Mouse (Mus musculus) 3T3-L1 (cell line): ENCODE data around the gene Ercc8.

Experiments
- DNase-seq: peaks from one replicate; pipeline ENCODE4 v3.0.0-alpha.2; 2015; ENCODE audit warnings: low read depth, low spot score

Gene Ercc8

GRCm38 (mm10) chr13:108219773-108220172 is 61.2 kb downstream of the Ercc8 start:
- DNase-seq = no peak

GRCm38 (mm10) chr13:108229191-108229590 is 70.7 kb downstream of the Ercc8 start:
- peak; percentile 52 for DNase-seq

DNA sequence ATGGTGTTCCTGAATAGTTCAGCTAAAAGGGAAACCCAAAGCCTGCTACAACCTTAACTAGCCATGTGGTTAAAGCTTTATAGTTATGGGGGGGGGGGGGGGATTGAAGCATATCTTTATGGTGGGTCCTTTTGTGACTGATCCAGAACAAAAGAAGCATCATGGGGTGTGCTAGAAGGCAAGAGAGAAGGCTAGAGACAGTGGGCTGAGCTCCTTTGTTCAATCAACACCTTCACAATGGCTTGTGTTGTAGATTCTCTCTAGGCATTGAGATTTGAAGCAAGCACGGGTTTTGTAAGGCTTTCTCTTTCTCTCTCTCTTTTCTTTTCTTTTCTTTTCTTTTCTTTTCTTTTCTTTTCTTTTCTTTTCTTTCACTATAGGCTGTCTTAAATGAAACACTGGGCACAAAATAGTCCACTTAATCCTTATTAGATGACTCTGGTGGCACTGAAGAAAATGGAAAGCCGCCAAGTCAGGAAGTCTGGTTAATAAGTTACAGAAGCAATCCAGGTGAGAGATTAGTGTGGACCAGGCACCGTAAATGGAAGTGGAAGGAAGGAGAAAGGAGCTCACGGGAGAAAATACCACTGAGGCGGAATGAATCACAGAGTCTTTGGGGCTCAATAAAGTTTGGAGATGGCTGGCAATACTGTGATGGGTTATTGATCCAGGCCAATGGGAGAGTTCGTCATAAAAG is 71.3 kb downstream of the Ercc8 start:
- DNase-seq = no peak

DNA sequence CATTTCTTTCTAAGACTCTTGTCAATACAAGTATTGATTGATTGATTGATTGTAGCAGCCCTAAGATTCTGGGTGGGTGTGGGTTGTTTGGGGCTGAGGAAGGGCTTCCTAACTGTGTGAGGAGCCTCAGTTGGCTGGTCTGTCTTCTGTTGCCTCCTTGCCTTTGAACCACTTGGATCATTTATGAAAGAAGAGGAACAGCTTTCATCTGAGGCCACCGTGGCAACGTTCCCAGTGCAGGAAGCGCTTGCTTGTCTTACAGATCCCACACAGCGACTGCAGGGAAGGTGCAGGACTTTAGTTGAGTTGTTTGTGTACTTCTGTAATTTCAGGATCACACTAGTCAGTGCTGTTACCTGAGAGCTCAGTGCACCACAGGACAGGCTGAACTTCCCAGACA is 81.5 kb downstream of the Ercc8 start:
- DNase-seq = no peak

- no peak for DNase-seq
Observed at GRCm38 (mm10) chr13:108241715-108242114, 83.2 kb downstream of the Ercc8 start.
